ENCODE assay signal across 17 mouse cellular contexts in genomic region chr7:124163301-124163700, GRCm38 (mm10).
"Had no signal": no experiment of that assay in that cellular context is flagged by ENCODE, and none has a peak within 500 bp of the region (broad histone marks: within the 10 kb centered on the region; RNA-seq: fewer than 3 reads in every experiment).

No protein-coding gene starts in this region.

- ATAC-seq: liver, embryonic 12.5 days; liver, postnatal 0 days; lung, postnatal 0 days; midbrain, embryonic 13.5 days; midbrain, embryonic 15.5 days; midbrain, embryonic 16.5 days had no signal

- DNase-seq: left cerebral cortex, postnatal 4 days; liver; liver, embryonic 13.5 days; liver, postnatal 0 days; lung, adult 18-20 months; lung, adult 2 months; lung, embryonic 14.5 days; lung, postnatal 10 days; lung, postnatal 14 days; lung, postnatal 36 days; lung, postnatal 4 days; midbrain, embryonic 14.5 days had no signal
